Mouse (Mus musculus) C2C12 (cell line): ENCODE data around the gene Cyth4.

Source experiments
- CEBPB ChIP-seq: IDR thresholded peaks from one replicate; pipeline ENCODE4 v1.6.1; 2011; ENCODE audit warnings: low read depth, mild to moderate bottlenecking, control low read depth, moderate library complexity
- CTCF ChIP-seq: IDR thresholded peaks from one replicate; pipeline ENCODE4 v1.5.1; 2011; ENCODE audit not compliant: control insufficient read depth, insufficient read depth, insufficient read length
- MAX ChIP-seq: IDR thresholded peaks from one replicate; pipeline ENCODE4 v1.6.1; 2011; ENCODE audit warnings: mild to moderate bottlenecking, control low read depth
- MYOG ChIP-seq: IDR thresholded peaks from one replicate; pipeline ENCODE4 v1.6.1; 2011; ENCODE audit not compliant: control insufficient read depth, insufficient read length; ENCODE audit errors: extremely low read depth
- USF1 ChIP-seq: IDR thresholded peaks from one replicate; pipeline ENCODE4 v1.6.1; 2011; ENCODE audit warnings: low read depth, mild to moderate bottlenecking, control low read depth, moderate library complexity

DNA sequence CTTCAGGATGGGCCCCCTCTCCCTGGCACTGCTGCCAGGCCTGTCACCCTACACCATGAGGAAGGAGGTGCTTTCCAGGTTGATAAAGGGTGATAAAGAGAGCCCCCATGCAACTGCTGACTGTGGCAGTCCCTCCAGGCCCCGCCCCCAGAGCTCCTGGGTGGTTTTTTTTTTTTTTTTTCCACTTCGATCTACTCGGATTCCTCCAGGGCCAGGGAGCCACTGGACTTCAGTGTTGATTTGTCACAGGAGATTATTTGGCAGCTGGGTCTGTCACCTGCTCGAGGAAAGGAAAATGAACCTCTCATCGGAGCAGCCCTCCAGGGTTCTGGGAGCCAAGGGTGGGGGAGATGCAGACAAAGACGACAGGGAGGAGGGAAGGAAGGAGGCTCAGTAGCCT, 46.8 kb downstream of the Cyth4 start:
- TF ChIP-seq CTCF = no peak
- TF ChIP-seq USF1 = no peak
- TF ChIP-seq MYOG = no peak
- TF ChIP-seq MAX = no peak
- no peak for TF ChIP-seq CEBPB
